Mouse (Mus musculus): ENCODE data around the gene Clta. TPM values are rescaled to one million over a fixed set of nuclear protein-coding genes. Genes with fewer than 3 reads are reported as not detected.

The Clta gene
- total RNA-seq, 2 experiments from 2014 or later = 44.5 to 61.3 TPM

DNA sequence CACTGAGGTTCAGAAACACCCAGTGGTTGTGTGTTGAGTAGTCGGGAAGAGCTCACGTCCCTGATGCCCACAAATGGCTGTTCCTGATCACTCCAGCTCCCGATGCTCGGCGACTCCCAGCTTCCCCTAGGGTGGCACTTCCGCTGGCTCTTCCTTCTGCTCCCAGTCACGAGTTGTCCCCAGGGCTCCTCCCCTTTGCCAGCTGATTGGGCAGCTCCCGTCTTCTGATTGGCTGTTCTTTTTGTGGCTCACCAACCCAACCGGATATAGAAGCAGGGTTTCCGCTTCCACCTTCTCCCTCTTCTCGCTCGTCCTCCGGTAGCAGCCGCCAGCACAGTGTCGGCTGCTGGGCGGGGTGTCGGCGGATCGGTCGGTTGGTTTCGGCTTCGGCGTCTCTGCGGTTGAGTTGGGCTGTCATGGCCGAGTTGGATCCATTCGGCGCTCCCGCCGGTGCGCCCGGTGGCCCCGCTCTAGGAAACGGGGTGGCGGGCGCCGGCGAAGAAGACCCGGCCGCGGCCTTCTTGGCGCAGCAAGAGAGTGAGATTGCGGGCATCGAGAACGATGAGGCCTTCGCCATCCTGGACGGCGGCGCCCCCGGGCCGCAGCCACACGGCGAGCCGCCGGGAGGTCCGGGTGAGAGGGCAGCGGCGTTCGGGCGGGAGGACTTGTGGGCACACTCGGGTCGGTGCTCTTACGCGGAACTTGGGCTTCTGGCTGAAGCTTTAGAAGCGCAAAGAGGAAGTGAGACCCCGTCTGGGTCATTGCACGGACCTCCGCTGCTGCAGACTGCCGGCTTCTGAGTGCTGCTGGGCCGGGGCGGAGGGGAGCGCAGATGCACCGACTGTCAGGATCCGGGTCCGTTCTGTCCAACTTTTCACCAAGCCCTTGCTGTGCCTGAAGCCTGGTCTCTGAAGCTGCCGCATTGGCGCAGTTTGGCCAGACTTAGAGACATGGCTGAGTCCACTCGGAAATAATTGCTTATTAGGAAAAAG lies 8.4 kb downstream of the Clta start:
- DNase-seq = peak; percentile 95
- H3K27ac ChIP-seq = peak overlapping the region; percentile 92
- no peak; the same call in 1 of the 2 replicates for TF ChIP-seq CTCF (IDR thresholded peaks at IDR 0.05)
- H3K4me3 ChIP-seq = peak overlapping the region; percentile 77
- intact Hi-C loops (cut with DNase I) = no loop called here

DNA sequence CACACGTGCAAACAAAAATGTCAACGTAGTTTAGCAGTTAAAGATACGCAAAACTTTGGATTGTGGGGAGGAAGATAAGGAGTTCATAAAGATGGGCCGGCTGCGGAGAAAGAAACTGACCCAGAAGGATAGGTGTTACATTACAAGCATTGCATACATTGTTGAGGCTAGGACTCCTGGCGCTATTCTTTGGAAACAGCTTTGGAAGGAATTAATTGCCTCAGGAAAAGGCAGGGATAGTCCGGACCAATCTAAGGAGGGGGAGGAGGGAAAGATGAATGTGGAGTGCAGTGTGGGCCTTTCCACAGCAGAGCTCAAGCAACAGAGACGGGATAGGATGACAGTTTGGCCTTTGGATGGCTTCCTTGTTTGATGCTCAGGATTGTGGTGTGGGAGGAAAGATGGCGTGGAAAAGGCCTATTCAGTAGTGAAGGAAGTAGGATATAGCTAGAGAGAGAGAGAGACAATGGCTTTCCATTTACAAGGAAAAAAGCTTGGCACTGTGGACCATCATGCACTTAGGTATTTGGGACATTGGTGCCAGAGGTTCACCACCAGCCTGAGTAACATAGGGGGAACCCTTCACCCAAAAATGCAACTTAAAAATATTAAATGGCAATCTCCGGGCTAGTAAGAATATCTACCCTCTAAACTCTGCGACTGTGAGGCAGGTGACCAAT lies 9.3 kb downstream of the Clta start:
- no peak for TF ChIP-seq CTCF (IDR thresholded peaks at IDR 0.05)
- intact Hi-C loops (cut with DNase I) = no loop called here
- Histone ChIP-seq H3K4me3 (peak overlapping the region; percentile 77), H3K27ac (peak overlapping the region; percentile 92)
- no peak for DNase-seq

DNA sequence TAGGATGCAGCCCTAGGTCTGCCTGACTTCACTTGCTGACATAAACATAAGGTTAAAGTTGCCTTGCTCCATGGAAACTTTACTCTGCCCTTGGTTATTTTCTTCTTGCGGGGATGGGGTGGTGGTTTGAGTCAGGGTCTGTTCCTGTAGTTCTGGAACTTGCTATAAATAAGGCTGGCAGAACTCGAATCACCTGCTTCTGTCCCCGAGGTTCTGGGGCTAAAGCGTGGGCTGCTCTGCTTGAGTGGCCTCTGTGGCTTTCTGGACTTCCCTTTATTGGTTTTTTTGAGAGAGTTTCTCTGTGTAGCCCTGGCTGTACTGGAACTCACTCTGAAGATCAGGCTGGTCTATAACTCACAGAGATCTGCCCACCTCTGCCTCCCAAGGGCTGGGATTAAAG lies 11.8 kb downstream of the Clta start:
- TF ChIP-seq CTCF (IDR thresholded peaks at IDR 0.05) = no peak
- Histone ChIP-seq H3K4me3 (peak overlapping the region; percentile 32), H3K27ac (no peak overlapping the region)
- DNase-seq = no peak
- intact Hi-C loops (cut with DNase I) = no loop called here

DNA sequence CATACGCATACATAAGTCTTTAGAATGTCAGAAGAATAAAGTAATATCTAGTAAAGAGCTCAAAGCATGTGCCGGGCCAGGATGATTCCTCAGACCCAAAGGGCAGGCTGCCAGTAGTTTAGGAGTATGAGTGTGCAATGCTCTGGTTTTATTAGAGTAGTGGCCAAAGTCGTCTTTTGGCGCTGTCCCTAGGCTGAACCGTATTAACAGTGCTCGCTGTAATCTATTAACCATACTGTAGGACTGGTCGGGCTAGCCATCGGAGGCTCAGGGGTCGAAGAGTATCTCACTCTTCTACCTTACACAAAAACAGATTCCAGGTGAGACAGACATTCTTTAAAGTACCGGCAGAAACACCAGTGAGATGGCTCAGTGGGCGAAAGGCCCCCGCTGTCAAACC lies 12.5 kb downstream of the Clta start:
- intact Hi-C loops (cut with DNase I) = no loop called here
- no peak for TF ChIP-seq CTCF (IDR thresholded peaks at IDR 0.05)

DNA sequence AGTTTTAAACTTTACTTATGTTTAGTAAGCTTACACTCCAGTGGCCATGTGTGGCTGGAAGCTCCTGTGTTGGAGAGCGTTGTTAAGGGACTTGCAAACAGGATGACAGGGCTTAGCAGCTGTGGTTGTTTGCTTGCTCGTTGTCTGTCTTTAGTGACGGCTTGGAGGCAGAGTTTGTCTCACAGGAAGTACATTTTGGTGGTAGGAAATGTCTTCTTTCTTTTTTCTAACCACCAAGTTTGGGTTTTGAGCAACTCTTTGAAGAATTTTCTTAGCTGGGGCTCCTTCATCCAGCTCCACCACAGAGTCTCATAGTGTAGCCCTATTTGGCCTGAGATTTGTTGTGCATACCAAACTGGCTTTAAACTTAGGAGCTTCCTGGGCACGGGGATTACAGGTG lies 18.1 kb downstream of the Clta start:
- DNase-seq = no peak
- Histone ChIP-seq H3K4me3 (no peak overlapping the region), H3K27ac (no peak overlapping the region)
- intact Hi-C loops (cut with DNase I) = no loop called here
- TF ChIP-seq CTCF (IDR thresholded peaks at IDR 0.05) = no peak

More for the DNA sequence above, 12.5 kb downstream of the Clta start:
- H3K27ac ChIP-seq = no peak overlapping the region
- no peak for DNase-seq
- H3K4me3 ChIP-seq = no peak overlapping the region

DNA sequence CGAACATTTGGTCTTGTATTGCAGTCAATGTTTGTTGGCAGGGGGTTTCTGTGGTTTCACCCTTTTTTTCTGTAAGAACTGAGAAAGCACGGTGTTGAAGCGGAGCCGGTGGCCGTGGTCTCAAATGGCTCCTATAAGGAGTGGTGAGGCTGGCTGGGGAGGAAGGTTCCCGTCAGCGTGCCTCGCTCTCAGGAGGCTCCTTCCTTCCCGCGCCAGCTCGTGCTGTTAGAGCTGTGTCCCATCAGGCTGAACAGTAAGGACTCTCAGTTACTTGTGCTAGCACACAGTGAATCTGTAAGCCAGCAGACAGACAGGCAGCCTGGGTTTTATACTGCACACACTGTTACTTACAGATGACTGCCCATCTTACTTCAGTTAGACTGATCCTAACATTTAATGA lies 18.5 kb downstream of the Clta start:
- TF ChIP-seq CTCF (IDR thresholded peaks at IDR 0.05) = no peak
- intact Hi-C loops (cut with DNase I) = no loop called here
- no peak overlapping the region for H3K4me3 ChIP-seq
- no peak overlapping the region for H3K27ac ChIP-seq
- no peak for DNase-seq

DNA sequence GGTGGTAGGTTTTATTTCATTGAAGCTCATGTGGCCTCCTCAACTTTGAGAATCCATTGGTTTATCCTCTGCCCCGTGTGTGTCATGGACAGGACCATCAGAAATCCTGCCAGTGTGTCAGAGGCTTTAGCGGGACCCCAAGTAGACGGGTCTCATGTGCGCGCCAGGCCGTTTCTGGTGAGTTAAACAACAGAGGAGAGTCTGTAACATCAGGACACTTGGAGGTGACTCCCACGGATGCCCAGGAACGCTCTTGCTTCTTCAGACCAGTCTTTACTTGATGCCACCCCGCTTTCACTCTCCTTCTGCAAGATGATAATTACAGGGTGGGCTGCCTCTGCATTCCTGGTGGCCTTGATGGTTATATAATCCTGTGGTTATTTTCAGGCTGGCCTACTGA lies 19.4 kb downstream of the Clta start:
- no peak overlapping the region for H3K27ac ChIP-seq
- H3K4me3 ChIP-seq = no peak overlapping the region
- no peak for DNase-seq
- intact Hi-C loops (cut with DNase I) = no loop called here
- TF ChIP-seq CTCF (IDR thresholded peaks at IDR 0.05) = no peak

DNA sequence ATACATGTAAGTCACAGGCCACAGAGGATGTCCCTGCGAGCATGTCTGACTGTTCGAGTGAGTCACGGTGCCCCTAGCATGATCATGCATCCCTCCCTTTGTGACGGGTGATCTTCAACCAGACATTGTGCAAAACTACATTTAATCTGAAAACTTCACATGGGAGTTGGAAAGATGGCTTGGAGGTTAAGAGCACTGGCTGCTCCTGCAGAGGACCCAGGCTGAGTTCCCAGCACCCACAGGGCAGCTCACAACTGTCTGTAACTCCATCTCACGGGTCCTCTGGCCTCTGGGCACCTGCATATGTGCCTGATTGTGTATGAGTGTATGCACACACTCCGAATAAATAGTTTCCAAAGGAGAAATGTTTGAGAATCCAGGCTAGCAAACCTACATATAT lies 20.0 kb downstream of the Clta start:
- TF ChIP-seq CTCF (IDR thresholded peaks at IDR 0.05) = no peak
- no peak overlapping the region for H3K4me3 ChIP-seq
- intact Hi-C loops (cut with DNase I) = no loop called here

DNA sequence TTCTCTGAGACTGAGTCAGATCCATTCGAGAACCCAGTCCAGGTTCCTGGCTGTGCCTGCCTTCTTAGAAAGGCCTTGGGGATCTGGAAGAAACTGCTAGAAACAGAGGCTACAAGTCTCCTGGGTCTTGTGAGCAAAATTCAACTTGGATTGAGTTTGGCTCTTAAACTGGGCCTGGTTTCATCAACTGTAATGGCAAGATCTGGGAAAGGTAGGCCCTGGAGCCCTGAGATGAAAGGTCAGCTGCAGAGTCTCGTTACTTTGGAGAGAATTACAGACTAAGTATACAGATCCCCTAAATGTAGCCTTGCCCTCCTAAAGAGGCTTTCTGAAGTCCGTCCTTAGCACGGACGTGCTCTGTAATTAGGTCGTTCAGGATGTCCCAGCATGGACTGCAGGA lies 21.3 kb downstream of the Clta start:
- DNase-seq = no peak
- no peak overlapping the region for H3K4me3 ChIP-seq
- H3K27ac ChIP-seq = peak overlapping the region; percentile 17; the same call in 1 of the 2 replicates
- intact Hi-C loops (cut with DNase I) = no loop called here
- no peak for TF ChIP-seq CTCF (IDR thresholded peaks at IDR 0.05)

More for the DNA sequence above, 20.0 kb downstream of the Clta start:
- no peak overlapping the region for H3K27ac ChIP-seq
- DNase-seq = no peak

DNA sequence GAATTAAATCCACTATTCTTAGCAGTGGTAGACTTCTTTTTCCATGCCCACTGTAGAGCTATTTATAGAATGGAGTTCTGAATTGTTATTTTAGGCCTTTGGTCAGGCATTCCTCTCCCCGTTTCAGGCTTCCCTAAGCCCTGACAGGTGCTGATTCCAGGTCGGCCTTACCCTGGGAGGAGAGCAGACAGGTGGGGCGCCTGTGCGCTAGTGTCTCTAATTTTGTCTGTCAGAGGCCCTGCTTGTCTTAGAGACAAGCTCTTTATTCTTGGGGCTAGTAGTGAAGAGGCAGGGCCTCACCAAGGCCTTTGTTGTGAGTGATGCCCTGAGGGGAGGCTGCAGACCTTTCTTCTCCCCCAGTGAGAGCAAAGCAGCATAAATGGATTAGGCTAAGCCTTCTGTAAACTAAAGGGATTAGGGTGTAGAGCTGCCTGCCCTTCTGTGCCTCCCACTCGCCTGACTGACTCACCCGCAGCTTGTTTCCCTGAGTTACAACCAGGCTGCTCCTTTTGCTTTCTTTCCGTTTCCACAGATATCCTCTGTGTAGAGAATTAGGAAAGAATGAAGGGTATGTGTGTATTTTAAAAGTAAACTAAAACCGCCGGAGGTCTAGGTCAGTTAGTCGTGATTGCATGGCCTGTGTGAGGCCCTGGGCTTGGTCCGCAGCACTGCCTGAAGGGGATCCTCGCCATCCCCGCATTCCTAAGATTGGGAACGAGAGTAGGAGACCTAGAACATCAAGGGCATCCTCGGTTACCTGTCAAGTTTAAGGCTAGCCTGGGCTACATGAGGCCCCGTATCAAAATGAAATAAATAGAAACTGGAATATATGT lies 24.3 kb downstream of the Clta start:
- no peak for TF ChIP-seq CTCF (IDR thresholded peaks at IDR 0.05)
- peak overlapping the region; percentile 85 for H3K27ac ChIP-seq
- peak; percentile 60 for DNase-seq
- intact Hi-C loops (cut with DNase I) = no loop called here
- peak overlapping the region; percentile 21 for H3K4me3 ChIP-seq

DNA sequence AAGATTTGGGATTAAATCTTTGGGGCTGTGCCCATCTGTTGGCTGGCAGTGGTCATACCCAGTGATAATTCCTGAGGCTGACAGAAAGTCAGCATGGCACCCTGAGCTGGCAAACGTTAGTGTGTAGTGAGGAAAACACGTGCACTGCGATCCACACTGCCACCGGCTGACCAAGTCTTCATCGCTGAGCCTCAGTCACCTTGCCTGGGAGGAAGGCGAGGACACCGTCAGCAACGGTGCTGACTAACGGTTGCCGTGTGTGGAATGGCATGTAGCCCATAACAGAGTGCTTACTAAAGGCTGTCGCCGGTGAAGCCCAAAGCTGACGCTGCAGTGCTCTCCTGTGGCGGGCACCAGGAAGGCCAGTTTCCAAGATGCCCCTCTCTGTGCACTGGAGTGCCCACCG lies 25.4 kb downstream of the Clta start:
- intact Hi-C loops (cut with DNase I) = loop anchor here (5.0 kb wide), 1 partner anchor 102 kb away; no protein-coding TSS in a partner anchor
- Histone ChIP-seq H3K27ac (peak overlapping the region; percentile 85), H3K4me3 (peak overlapping the region; percentile 32)
- DNase-seq = peak; percentile 84
- TF ChIP-seq CTCF (IDR thresholded peaks at IDR 0.05) = peak; percentile 52

DNA sequence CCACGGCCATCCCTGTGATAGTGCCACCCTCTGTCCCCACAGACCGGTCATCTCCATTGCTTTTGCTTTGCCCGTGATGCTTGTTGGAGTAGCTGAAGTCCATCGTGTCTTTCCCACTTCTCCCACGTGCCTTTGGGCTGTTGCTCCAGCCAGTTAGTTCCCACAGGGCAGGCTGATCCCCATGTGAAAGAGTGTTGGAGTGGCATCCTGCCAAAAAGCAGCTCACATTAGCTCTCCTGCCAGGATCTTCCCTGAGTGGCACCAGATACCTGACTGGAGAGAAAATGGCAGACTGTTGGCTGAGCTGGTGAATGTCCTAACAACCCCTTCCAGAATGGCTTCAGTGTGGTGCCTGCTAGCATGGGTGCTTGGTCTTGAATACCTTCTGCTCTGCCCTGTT lies 27.3 kb downstream of the Clta start:
- TF ChIP-seq CTCF (IDR thresholded peaks at IDR 0.05) = no peak
- Histone ChIP-seq H3K4me3 (no peak overlapping the region), H3K27ac (peak overlapping the region; percentile 85)
- intact Hi-C loops (cut with DNase I) = loop anchor here (5.0 kb wide), 1 partner anchor 104 kb away; no protein-coding TSS in a partner anchor
- DNase-seq = peak; percentile 72

All from gastrocnemius, adult 2 months (tissue).